Mouse (Mus musculus) macrophage (primary cell): ENCODE results near the gene Pygo1. TPM values are rescaled to one million over a fixed set of nuclear protein-coding genes. Genes with fewer than 3 reads are reported as not detected.

Experiments
- H3K27ac ChIP-seq: fragments of 350-480 bp; formaldehyde crosslinking; 2 replicates; pipeline ENCODE4 v1.9.0; 2021
- H3K36me3 ChIP-seq: fragments of 350-480 bp; formaldehyde crosslinking; 2 replicates; pipeline ENCODE4 v1.9.0; 2021; ENCODE audit errors: inconsistent target
- H3K4me3 ChIP-seq: fragments of 350-480 bp; formaldehyde crosslinking; 2 replicates; pipeline ENCODE4 v1.9.0; 2021; ENCODE audit errors: inconsistent target
- H3K79me2 ChIP-seq: fragments of 350-480 bp; formaldehyde crosslinking; 2 replicates; pipeline ENCODE4 v1.9.0; 2021; ENCODE audit errors: inconsistent target
- WGBS: methylation state at CpG from one replicate; pipeline ENCODE4 v1.1.7; 2026; ENCODE audit warnings: inconsistent platforms; ENCODE audit not compliant: missing documents; 5-methylcytosine and 5-hydroxymethylcytosine counted together
- polyA plus RNA-seq: library from polyadenylated mRNA; stranded (reverse); fragments of 250-400 nt; gene quantifications from 3 replicates; pipeline ENCODE4 v1.2.4, GENCODE M21; 2018; ENCODE audit warnings: inconsistent platforms
- total RNA-seq, 78 experiments: library from RNA; depleted of rRNA; stranded (reverse); fragments of 250-400 nt; gene quantifications; 1 replicate in 9 of 78; 2 replicates in 24 of 78; 3 replicates in 43 of 78; 4 replicates in 2 of 78; pipeline ENCODE4 v1.2.4; 2018; ENCODE audit warnings: inconsistent platforms in 56 of 78

The Pygo1 gene
- total RNA-seq (2018; cell fraction: chromatin; rRNA removed) = under 1 TPM in 1 of 26 experiments, not detected in 25; 0.70 TPM
- not detected for total RNA-seq (2018; cell fraction: cytosol; rRNA removed)
- under 1 TPM in 1 of 26 experiments, not detected in 25; 0.21 TPM for total RNA-seq (2018; cell fraction: nucleus; rRNA removed)
- polyA plus RNA-seq = not detected in 3 replicates

- Histone ChIP-seq H3K4me3 (no peak within 1 kb of the TSS), H3K36me3 (no peaks in the 10 kb centered on the region), H3K27ac (no peak within 1 kb of the TSS), H3K79me2 (no peaks in the 10 kb centered on the region)
- WGBS = 3% methylated on average over 84 of the region's 108 CpGs
Measured at GRCm38 (mm10) chr9:72925021-72925934, at the start of gene Pygo1. TSS of gene Pygo1 (plus strand) at chr9:72925645.

GRCm38 (mm10) chr9:72875878-72876277 is 49.6 kb upstream of the Pygo1 start:
- Histone ChIP-seq H3K36me3 (no peaks in the 10 kb centered on the region), H3K4me3 (no peak overlapping the region), H3K79me2 (no peaks in the 10 kb centered on the region), H3K27ac (no peak overlapping the region)
- WGBS = 81% methylated on average over 2 of the region's 2 CpGs

- 10% methylated on average over 11 of the region's 11 CpGs for WGBS
- no peaks in the 10 kb centered on the region for H3K36me3 ChIP-seq
- no peaks in the 10 kb centered on the region for H3K79me2 ChIP-seq
- no peak overlapping the region for H3K4me3 ChIP-seq
- no peak overlapping the region for H3K27ac ChIP-seq
Measured at GRCm38 (mm10) chr9:72877905-72878304, 47.5 kb upstream of the Pygo1 start.

GRCm38 (mm10) chr9:72878656-72879055 is 46.8 kb upstream of the Pygo1 start:
- H3K27ac ChIP-seq = no peak overlapping the region
- no peaks in the 10 kb centered on the region for H3K36me3 ChIP-seq
- 86% methylated on average over 6 of the region's 6 CpGs for WGBS
- H3K4me3 ChIP-seq = no peak overlapping the region
- H3K79me2 ChIP-seq = no peaks in the 10 kb centered on the region

- Histone ChIP-seq H3K4me3 (no peak overlapping the region), H3K79me2 (no peaks in the 10 kb centered on the region), H3K27ac (no peak overlapping the region), H3K36me3 (no peaks in the 10 kb centered on the region)
- 100% methylated on average over 3 of the region's 3 CpGs for WGBS
Measured at GRCm38 (mm10) chr9:72879601-72880000, 45.8 kb upstream of the Pygo1 start.

- Histone ChIP-seq H3K36me3 (no peaks in the 10 kb centered on the region), H3K27ac (no peak overlapping the region), H3K4me3 (no peak overlapping the region), H3K79me2 (no peaks in the 10 kb centered on the region)
- 88% methylated on average over 16 of the region's 16 CpGs for WGBS
Measured at GRCm38 (mm10) chr9:72880225-72880960, 45.1 kb upstream of the Pygo1 start.

- H3K79me2 ChIP-seq = no peaks in the 10 kb centered on the region
- no peak overlapping the region for H3K27ac ChIP-seq
- WGBS = 46% methylated on average over 15 of the region's 15 CpGs
- no peaks in the 10 kb centered on the region for H3K36me3 ChIP-seq
- H3K4me3 ChIP-seq = no peak overlapping the region
Measured at GRCm38 (mm10) chr9:72881026-72881768, 44.2 kb upstream of the Pygo1 start.

- 7% methylated on average over 3 of the region's 3 CpGs for WGBS
- H3K4me3 ChIP-seq = no peak overlapping the region
- no peak overlapping the region for H3K27ac ChIP-seq
- H3K79me2 ChIP-seq = no peaks in the 10 kb centered on the region
- H3K36me3 ChIP-seq = no peaks in the 10 kb centered on the region
Measured at GRCm38 (mm10) chr9:72883940-72884339, 41.5 kb upstream of the Pygo1 start.

GRCm38 (mm10) chr9:72889777-72890176 is 35.7 kb upstream of the Pygo1 start:
- WGBS = 67% methylated on average over 1 of the region's 1 CpGs
- no peaks in the 10 kb centered on the region for H3K79me2 ChIP-seq
- no peaks in the 10 kb centered on the region for H3K36me3 ChIP-seq
- H3K4me3 ChIP-seq = no peak overlapping the region
- no peak overlapping the region for H3K27ac ChIP-seq

GRCm38 (mm10) chr9:72890499-72891085 is 34.9 kb upstream of the Pygo1 start:
- Histone ChIP-seq H3K79me2 (no peaks in the 10 kb centered on the region), H3K36me3 (no peaks in the 10 kb centered on the region), H3K27ac (no peak overlapping the region), H3K4me3 (no peak overlapping the region)
- 75% methylated on average over 10 of the region's 10 CpGs for WGBS

- Histone ChIP-seq H3K79me2 (no peaks in the 10 kb centered on the region), H3K27ac (no peak overlapping the region), H3K4me3 (no peak overlapping the region), H3K36me3 (no peaks in the 10 kb centered on the region)
- 90% methylated on average over 5 of the region's 5 CpGs for WGBS
Measured at GRCm38 (mm10) chr9:72892761-72893160, 32.7 kb upstream of the Pygo1 start.

GRCm38 (mm10) chr9:72894796-72895352 is 30.6 kb upstream of the Pygo1 start:
- no peak overlapping the region for H3K4me3 ChIP-seq
- no peak overlapping the region for H3K27ac ChIP-seq
- H3K79me2 ChIP-seq = no peaks in the 10 kb centered on the region
- no peaks in the 10 kb centered on the region for H3K36me3 ChIP-seq
- WGBS = 88% methylated on average over 6 of the region's 6 CpGs

- no peak overlapping the region for H3K4me3 ChIP-seq
- WGBS = 85% methylated on average over 7 of the region's 8 CpGs
- H3K79me2 ChIP-seq = no peaks in the 10 kb centered on the region
- H3K27ac ChIP-seq = no peak overlapping the region
- H3K36me3 ChIP-seq = no peaks in the 10 kb centered on the region
Measured at GRCm38 (mm10) chr9:72902057-72902456, 23.4 kb upstream of the Pygo1 start.

GRCm38 (mm10) chr9:72902611-72903010 is 22.8 kb upstream of the Pygo1 start:
- no peak overlapping the region for H3K27ac ChIP-seq
- H3K79me2 ChIP-seq = no peaks in the 10 kb centered on the region
- H3K4me3 ChIP-seq = no peak overlapping the region
- WGBS = 48% methylated on average over 5 of the region's 5 CpGs
- no peaks in the 10 kb centered on the region for H3K36me3 ChIP-seq
